Mouse (Mus musculus) liver, embryonic 14 days (tissue): ENCODE data around the gene Gm17577. TPM values are rescaled to one million over a fixed set of nuclear protein-coding genes. Genes with fewer than 3 reads are reported as not detected.

Experiments used
- polyA plus RNA-seq: library from polyadenylated mRNA; depleted of rRNA; stranded (reverse); fragments of >200 nt; gene quantifications from 2 replicates; pipeline ENCODE4 v1.2.3, GENCODE M21; 2012; rRNA removed

Gm17577 gene
- polyA plus RNA-seq = not detected in 2 replicates

GRCm38 (mm10) chrX:123246807-123247206, at the start of gene Gm17577:
Gm17577 (minus strand) TSS chrX:123246907.

GRCm38 (mm10) chrX:123222381-123222780, 24.3 kb downstream of the Gm17577 start, which contains the start of gene Srsx:
Srsx (minus strand) TSS chrX:123222481.

Other genes with a start within 250 kb of the Gm17577 start
- gene Gm17521, start 217.2 kb downstream of the Gm17577 start, polyA plus RNA-seq = not detected in 2 replicates
- 1.8 and 2.4 TPM in 2 replicates for gene Cldn34c1, start 143.4 kb downstream of the Gm17577 start, polyA plus RNA-seq
- not detected in 2 replicates for gene Srsx, start 24.4 kb downstream of the Gm17577 start, polyA plus RNA-seq